Mouse (Mus musculus) c-Kit-negative CD71-positive TER-119-positive erythroid progenitor cells, embryonic 14.5 days (primary cell): Measurements from ENCODE around the gene Bmp2k.

ENCODE experiments used
- DNase-seq: peaks from one replicate; pipeline ENCODE4 v3.0.0-alpha.2; 2013; ENCODE audit warnings: low read depth, low spot score

Gene Bmp2k

DNA sequence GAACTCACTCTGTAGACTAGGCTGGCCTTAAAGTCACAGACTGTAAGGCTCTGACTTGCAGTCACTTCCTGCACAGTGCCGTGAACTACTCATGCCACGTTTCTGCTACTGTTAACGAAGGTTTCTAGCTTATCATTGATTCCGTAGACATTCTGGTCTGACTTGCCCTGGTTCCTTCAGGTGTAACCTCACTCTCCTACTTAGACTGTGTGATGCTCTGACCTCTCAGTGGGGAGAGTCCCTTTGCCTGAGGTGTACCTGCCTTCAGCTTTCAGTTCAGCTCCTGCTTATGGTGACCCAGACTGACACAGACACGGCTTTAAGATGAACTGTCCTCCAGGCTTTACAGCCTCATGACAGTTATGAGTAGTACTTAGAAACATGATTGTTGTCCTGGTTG lies 56.7 kb downstream of the Bmp2k start:
- no peak for DNase-seq

DNA sequence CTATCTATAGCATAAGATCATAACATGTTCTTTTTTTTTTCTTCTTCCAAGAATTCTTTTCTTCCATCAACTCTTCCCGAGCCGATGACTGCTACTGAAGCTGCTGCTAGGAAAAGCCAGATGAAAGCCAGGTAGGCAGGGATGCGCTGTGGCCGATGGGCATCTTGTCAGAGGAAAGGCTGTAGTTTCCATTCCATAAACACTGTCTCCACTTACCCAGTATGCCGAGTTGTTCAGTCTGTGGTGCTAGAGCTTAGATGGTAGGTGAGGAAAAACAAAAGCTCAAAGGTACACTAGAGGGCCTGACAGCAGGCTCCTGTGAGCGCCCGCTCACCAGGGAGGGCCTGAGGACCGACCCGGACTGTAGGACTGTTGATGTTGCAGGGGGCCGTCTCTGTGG lies 57.3 kb downstream of the Bmp2k start:
- no peak for DNase-seq

DNA sequence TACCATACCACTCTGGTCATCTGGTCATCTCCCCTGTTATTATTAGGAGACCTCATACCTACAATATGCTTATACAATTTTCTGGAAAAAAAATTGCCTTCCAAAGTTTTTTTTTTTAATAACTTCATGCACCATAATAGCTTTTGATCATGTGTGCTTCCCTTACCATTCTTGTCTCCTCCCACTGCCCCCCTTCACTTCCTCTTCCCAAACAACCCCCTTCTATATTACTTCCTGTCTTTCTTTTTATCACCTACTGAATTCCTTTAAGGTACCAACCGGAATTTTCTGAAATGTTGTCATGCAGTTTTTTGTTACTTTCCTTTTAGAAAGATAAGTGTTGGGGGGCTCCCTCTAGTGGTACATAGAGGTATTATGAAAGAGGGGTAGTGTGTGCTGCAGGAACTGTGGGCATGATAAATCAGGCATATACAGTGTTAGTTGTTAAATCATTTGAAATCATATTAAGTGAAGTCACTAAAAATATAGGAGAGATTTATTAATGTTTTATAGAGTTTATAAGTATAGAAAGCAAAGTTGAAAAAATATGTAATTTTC lies 58.1 kb downstream of the Bmp2k start:
- peak; percentile 49 for DNase-seq

DNA sequence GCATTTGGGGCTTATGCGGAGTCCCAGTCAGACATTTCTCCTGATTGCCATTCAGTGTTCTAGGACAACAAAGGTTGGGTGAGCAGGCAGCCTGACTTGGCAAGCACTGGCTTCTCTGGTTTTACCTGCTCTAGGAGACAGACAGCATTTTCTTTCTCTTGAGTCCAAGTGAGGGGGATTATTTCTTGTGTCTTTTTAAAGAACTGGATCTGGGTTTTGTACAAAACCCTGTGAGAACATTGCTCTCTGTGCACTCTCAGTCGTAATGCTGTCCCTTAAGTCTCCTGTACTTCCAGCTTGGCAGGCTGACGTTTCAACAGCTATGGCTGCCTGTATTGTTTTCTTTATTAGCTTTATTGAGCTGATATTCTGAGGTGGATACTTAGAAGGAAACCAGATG lies 58.9 kb downstream of the Bmp2k start:
- DNase-seq: no peak

DNA sequence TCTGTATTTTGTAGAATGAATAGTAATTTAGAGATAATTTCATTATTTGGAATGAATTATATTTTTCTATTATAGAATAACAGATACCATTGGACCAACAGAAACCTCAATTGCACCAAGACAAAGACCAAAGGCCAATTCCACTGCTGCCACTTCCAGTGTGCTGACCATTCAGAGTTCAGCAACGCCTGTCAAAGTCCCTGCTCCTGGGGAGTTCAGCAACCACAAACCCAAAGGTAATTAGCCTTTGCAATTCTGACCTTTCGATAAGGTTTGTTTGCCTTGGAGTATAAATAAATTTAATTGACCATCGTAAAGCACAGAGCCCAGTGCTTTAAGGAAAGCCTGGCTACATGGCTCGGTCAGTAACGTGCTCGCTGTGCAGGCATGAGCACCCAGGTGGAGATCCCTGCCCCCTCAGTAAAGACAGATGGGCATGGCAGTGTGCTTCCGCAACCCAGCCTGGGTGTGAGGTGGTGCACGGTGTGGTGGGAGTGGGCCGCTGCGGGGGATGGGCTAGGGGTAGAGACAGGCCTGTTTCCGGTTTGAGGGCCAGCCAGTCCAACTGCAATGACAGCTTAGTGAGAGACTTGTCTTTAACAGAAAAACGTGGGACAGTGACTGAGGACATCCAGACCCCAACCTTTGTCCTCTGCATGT lies 59.4 kb downstream of the Bmp2k start:
- DNase-seq: no peak

DNA sequence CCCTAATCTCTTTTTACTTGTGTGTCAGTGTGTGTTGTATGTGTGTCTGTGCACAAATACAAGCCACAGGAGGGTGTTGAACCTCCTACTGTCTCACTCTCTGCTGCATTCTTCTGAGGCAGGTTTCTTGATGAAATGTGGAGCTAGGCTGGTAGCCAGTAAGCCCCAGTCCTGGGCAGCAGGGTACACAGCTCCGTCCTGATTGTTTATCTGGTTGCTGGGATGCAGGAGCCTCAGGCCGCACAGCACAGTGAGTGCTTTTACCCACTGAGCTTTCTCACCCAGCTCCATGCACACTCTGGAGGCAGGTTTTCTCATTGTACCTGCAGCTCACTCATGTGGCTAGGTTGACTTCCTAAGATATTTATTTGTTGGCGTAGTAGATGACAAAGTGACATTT lies 63.4 kb downstream of the Bmp2k start:
- no peak for DNase-seq

DNA sequence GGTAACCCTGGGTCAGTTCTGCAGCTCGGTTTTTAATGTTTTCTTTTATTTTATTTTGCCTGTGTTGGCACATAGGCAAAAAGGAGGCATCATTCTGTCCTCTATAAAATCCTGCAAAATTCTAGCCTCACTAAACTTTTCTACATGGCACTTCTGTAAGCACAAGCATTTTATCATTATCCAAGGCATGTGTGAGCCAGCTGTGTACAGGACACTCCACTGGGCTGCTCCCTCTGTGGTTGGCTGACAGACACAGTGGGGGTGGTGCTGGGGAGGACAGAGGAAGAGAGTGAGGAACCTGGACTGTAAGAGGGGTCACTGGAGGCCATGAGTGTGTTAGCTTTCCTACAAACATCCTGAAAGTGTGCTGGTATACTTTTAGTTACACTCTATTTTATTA lies 64.6 kb downstream of the Bmp2k start:
- DNase-seq: no peak

DNA sequence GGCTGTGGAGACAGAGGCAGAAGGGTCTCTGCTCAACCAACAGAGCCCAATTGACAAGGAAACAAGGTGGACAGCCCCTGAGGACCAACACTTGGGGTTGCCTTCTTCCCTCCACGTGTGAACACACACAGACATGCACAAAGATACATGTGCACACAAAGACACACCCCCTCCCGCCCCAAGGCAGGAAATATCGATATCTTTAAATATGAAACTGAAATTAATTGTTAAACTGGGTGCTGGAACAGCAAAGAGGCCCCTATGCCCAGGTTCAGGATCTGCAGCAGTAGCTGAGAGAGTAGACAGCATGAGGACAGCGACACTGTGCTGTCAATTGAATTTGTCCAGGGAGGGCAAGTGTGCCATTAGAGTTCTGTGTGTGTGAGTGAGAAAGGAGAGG lies 68.3 kb downstream of the Bmp2k start:
- DNase-seq: no peak

DNA sequence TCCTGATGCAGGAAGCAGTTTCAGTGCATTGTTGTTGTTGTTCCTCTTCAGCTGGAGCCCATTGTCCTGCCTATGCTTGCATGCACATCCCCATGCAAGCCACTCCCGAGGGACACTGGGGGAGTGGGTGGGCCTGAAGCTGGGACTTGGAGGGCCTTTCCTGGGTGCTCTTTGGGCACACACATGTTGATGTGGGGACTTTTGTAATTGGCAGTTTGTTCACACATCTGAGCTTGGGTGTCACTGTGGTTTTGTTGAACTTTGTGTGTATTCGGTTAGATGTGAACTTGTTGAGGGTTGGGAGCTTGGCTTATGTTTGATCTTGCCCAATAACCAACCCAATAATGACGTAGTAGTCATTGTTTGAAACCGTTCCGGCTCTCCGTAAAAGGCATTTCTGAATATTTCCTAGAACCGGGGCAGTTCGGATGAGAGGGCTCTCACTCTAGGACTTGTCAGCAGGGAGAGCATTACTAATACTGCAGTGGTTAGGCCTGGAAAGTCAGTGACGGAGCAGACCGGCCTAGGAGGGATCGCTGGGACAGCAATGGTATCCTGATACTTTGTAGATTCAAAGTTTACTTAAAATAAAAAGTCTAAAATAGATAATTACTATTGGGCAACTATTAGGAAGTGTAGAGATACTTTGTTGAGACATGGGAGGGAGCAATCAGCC lies 78.1 kb downstream of the Bmp2k start:
- DNase-seq: no peak

DNA sequence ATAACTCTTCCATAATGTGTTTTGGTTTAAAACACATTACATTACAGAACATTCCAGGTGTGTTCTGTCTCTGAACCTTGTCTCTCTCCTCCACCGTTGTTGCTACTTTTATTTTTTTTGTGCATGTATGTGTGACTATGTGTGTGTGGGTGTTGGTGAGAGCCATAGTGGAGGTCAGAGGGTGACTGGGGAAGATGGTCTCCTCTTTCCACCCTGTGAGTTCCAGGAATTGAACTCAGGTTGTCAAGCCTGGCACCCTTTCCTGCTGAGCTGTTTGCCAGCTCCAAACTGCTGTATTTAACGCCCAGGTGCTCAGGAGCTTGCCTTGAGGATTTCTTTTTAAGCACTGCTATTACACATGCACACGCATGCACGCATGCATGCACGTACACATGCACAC lies 78.7 kb downstream of the Bmp2k start:
- no peak for DNase-seq

DNA sequence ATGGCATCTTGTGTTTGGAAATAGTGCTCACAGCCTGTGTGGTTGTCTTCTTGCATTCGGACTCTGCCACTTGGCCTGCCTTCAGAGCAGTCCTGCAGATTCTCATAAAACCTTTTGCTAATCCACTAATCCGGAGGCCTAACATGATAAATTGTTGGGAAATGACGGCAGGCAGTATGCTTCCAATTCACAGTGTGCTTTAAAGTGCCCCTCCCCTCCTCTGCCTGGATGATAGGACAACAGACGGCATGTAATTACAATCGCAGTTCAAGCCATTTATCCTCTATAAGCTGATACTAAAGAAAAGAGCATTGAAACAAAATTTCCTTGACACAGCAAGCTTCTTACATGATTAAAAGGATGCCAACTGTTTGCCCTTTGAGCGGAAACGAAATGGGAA lies 80.2 kb downstream of the Bmp2k start:
- DNase-seq: no peak

DNA sequence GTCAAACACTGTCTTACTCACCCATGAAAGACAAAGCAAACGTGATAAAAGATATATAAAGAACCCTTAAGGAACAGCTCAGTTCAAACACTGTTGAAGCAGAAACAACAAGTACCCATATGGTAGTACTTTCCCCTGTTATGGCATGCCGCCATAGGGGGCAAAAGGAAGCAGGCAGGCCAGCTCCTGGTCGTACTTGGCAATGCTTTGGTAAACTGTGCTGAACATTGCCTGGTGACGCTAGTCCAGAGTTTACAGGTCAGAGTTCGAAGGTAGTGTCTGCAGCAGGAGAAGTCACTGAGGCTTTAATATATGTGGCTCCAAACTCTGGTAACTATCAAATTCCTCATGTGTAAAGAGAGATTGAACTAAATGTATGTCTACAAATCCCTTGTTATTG lies 81.2 kb downstream of the Bmp2k start:
- DNase-seq: no peak

DNA sequence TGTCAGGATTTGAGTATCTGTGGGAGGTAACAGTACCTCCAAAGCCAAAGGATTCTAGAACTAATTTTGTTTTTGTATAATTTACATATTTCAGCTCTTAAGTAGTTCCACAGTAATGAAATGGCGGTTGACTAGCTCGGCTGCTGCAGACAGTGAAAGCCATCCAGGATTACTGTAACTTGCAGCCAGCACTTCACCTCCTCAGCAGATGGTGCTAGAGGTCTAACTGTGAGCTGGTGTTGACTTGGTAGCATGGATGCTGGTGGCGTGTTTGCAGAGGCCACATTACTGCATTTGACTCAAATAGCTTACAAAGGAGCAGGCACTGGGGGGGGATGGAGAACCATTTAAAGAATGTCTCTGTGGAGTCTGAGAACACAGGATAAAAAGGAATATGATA lies 84.0 kb downstream of the Bmp2k start:
- DNase-seq: no peak

DNA sequence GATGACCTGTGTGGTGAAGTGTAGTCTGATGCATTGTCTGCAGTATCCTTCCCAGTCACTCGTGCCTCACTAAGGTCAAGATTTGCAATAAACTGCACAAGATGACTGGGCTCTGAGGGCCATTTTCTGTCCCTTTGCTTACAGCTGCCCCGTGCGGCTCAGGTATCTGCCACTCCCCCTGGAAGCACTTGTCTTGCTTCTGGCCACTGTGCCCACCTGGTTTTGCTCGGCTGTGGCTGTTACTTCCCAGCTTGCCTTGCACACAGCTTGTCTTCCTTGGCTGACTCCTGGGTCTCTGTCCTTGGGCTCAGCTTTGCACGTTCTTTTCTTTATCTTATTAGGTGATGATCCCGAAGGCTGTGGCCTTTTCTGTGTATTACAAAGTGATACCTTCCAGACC lies 86.2 kb downstream of the Bmp2k start:
- DNase-seq: no peak

DNA sequence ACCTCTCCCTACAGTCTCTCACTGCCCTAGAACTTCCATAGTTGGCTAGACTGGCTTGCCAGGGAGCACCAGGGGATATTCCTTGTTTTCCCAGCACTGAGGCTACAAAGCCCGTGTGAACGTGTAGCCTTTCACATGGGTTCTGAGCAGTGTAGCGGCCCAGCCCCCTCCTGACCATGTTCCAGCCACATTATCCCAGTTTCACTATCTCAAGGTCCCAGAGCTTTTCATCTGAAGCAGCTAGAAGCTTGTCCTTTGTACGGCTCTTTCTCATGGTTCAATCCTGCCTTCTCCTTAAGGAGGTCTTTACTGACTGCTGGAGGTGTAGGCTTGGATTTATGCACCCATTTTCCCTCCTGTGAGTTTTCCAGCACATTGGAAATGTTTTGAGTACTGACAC lies 87.1 kb downstream of the Bmp2k start:
- no peak for DNase-seq

DNA sequence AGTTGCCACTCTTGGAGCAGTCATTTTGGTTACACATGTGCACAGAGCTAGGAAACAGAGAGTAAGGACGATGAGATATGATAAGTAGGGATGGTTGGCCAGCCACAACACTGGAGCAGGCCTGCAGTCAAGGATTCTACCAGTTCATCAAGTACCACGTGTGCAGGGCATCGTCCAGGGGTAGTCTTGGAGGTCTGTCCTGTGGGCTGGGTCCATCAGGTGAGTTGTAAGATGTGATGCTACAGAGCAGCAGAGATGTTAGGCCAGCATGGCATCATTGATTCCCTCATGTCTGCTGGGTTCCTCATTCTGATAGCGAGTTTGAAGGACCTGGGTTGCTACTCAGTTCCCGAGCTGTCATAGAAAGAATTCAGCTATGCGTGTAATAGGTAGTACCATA lies 87.6 kb downstream of the Bmp2k start:
- no peak for DNase-seq

DNA sequence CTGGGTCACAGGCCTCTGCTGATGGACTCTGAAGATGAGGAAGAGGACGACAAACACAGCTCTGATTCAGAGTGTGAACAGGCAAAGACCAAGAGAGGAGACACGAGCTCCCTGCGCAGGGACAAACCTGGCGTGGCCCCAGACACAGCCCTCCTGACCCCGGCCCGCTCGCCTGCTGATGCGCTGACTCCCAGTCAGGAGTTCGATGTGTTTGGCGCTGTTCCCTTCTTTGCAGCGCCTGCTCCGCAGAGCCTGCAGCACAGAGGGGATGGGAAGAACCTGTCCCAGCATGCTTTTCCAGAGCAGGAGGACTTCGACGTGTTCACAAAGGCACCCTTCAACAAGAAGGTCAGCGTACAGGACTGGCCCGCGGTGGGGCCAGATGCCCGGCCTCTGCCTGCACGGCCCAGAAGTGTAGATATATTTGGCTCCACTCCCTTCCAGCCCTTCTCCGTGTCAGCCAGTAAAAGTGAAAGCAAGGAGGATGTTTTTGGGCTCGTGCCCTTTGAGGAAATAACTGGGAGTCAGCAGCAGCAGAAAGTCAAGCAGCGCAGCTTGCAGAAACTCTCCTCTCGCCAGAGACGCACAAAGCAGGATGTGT lies 89.6 kb downstream of the Bmp2k start:
- no peak for DNase-seq

DNA sequence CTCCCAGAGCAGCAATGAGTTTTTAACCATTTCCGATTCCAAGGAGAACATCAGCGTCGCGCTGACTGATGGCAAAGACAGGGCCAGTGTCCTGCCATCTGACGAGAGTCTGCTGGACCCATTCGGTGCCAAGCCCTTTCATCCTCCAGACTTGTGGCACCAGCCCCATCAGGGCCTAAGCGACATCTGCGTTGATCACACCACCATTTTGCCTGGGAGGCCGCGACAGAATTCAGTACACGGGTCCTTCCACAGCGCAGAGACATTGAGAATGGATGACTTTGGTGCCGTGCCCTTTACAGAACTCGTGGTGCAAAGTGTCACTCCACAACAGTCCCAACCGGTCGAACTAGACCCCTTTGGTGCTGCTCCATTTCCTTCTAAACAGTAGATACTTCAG lies 90.3 kb downstream of the Bmp2k start:
- no peak for DNase-seq

DNA sequence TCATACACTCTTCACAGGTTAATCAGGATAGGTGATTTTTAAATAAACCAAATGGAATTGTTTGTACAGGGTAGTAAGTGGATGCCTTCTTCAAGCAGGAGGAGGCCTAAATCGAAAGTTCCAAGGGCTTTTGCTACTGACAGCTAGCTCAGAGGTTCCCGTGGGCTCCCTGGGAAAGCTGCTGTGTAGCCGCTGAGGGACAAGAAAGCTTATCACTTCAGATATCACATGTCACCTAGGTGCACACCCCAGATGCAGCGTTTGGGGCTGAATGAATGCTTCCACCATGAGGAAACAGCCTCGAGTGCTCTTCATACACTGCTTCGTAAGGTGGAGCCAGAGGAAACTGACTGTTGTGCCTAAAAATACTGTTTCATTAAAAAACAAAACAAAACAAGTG lies 90.7 kb downstream of the Bmp2k start:
- no peak for DNase-seq

DNA sequence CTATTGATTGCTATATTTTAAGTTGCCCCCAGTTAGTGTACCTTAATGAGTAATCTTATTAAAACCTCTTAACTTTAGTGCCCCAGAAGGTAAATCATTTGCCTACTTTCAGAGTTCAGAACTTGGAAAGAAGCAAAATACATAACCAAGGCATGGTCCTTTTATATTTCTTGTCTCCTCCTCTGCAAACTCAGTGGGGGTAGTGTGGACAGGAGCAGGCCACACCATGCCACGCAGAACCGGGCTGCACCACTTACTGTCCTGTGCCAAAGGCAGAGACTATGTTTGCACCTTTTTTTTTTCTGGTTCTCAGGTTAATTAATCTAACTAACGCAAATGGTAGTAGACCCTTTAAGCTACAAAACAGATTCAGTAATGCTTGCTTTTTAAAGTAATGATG lies 91.9 kb downstream of the Bmp2k start:
- no peak for DNase-seq

DNA sequence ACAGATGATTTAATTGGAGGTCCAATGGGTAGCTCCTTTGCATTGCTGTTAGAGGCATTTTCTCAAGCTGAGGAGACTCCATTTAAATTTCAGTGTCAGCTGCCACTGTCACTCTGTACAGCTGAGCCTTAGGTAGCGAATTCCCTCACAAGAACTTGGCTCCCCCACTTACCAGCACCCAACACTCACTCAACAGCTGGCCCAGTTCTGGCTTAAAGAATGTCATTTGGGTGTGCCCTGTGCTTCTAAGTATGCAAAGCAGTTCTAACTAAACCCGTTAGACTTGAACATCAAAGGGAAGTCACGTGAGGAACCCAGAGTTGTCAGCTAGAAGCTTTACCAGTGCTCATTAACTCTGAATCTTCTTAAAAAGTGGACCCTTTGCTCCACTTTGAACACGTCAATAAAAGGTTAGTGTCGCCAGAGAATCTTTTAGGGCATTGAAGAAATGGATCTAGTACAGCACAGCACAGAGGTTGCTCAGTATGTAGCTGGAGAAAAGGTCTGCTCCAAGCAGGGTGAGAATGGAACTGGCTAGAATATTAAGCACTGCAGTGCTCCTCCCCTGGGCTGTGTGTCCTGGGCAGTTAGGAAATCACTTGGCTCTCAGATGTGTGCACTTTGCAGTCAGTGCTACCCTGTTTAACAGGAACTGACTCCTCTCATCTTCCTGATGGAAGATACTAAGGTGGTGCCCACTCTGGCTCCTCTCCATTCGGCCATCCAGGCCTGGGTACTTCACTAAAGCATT lies 92.7 kb downstream of the Bmp2k start:
- DNase-seq: no peak

DNA sequence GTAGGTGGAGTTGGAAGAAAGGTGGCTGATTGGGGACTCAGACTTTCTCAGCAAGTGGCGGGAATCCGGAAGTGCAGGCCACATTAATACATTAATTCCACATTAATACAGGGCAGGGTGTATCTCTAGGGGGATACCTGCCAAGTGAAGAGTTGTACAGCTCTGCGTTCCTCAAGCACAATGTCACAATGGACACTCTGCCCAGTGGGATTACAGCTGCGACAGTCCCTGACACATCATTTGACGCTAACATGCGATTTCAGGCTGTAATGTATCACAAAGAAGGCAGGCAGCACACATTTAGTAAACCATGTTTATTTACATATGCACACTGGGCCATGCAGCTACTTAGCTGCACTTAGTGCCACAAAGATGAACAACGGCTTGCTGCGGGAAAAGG lies 95.5 kb downstream of the Bmp2k start:
- DNase-seq: no peak
